Mouse (Mus musculus) cortical plate, adult 2 months (tissue): ENCODE data around the gene Ncoa1.

Experiments used
- CTCF ChIP-seq: fragments of 200-500 bp; IDR thresholded peaks from 2 replicates; pipeline ENCODE4 v1.5.1; 2011; ENCODE audit warnings: mild to moderate bottlenecking, control low read depth, low read length; ENCODE audit not compliant: insufficient read depth; ENCODE audit errors: extremely low read depth
- POLR2A ChIP-seq: fragments of 200-500 bp; IDR thresholded peaks from 2 replicates; pipeline ENCODE4 v1.6.1; 2011; ENCODE audit warnings: mild to moderate bottlenecking, low read length, control low read depth; ENCODE audit not compliant: insufficient read depth; ENCODE audit errors: extremely low read depth

DNA sequence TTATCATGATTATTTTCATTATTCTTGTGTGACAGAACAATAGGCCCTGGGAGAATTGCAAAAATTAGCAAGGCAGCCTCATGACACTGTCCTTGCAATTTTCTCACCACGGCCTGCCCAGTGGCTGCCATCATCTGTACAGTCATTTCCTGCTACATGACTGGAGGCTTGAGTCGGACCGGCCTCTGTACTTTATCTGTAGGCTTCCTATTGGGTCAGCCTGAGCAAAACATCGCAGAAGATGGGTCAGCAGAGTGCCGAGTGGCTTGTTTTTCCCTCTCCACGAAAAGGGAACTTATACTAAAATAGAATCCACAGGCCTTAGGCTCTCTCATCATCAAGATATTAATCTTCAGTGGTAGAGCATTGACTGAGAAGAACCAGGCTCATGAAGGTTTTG lies 28.3 kb upstream of the Ncoa1 start:
- TF ChIP-seq CTCF, result no peak
- TF ChIP-seq POLR2A, result no peak
